Mouse (Mus musculus) embryonic facial prominence, embryonic 14.5 days (tissue): ENCODE results near the gene Rpl34. TPM values are rescaled to one million over a fixed set of nuclear protein-coding genes. Genes with fewer than 3 reads are reported as not detected.

ENCODE experiments used
- ATAC-seq: fragments of 200-750 bp; cut with Nextera tagmentation; 2 replicates; pipeline ENCODE4 v1.8.0; 2017; ENCODE audit warnings: low read depth, moderate number of reproducible peaks, moderate TSS enrichment
- DNase-seq: peaks from one replicate; pipeline ENCODE4 v3.0.0-alpha.2; 2015; ENCODE audit warnings: low spot score
- H3K27ac ChIP-seq: fragments of 300-500 bp; sonication (generic); replicated peaks from 2 replicates; pipeline ENCODE4 v1.5.1; 2014; ENCODE audit warnings: low read depth, mild to moderate bottlenecking, low read length, moderate library complexity
- H3K27me3 ChIP-seq: fragments of 300-500 bp; sonication (generic); replicated peaks from 2 replicates; pipeline ENCODE4 v1.6.1; 2014; ENCODE audit warnings: low read length; ENCODE audit not compliant: control insufficient read depth, insufficient read depth
- H3K36me3 ChIP-seq: fragments of 300-500 bp; sonication (generic); 2 replicates; pipeline ENCODE4 v1.6.1; 2014; ENCODE audit warnings: low read length, mixed read lengths; ENCODE audit not compliant: control insufficient read depth, insufficient read depth
- H3K4me1 ChIP-seq: fragments of 300-500 bp; sonication (generic); 2 replicates; pipeline ENCODE4 v1.6.1; 2014; ENCODE audit warnings: antibody characterized with exemption, low read length; ENCODE audit not compliant: control insufficient read depth, insufficient read depth
- H3K4me2 ChIP-seq: fragments of 300-500 bp; sonication (generic); 2 replicates; pipeline ENCODE4 v1.6.1; 2014; ENCODE audit warnings: low read depth, mild to moderate bottlenecking, low read length, moderate library complexity, mixed read lengths
- H3K4me3 ChIP-seq: fragments of 300-500 bp; sonication (generic); 2 replicates; pipeline ENCODE4 v1.5.1; 2014; ENCODE audit warnings: low read depth, mild to moderate bottlenecking, low read length
- H3K9ac ChIP-seq: fragments of 300-500 bp; sonication (generic); 2 replicates; pipeline ENCODE4 v1.6.1; 2014; ENCODE audit warnings: low read depth, mild to moderate bottlenecking, low read length, moderate library complexity, mixed read lengths
- H3K9me3 ChIP-seq: fragments of 300-500 bp; sonication (generic); 2 replicates; pipeline ENCODE4 v1.6.1; 2016; ENCODE audit warnings: low read length; ENCODE audit not compliant: control insufficient read depth
- WGBS: fragments of 180-500 bp; shearing (Covaris S2); extraction: QIAGEN DNeasy Blood & Tissue Kit; methylation state at CpG from one replicate; pipeline ENCODE4 v1.1.7; 2014; 5-methylcytosine and 5-hydroxymethylcytosine counted together
- polyA plus RNA-seq: library from polyadenylated mRNA; unstranded; fragments of >200 nt; fragmentation: Nextera tagmentation; extraction: Ambion mirVana; gene quantifications from 2 replicates; pipeline ENCODE4 v1.2.1, GENCODE M21; 2014

The Rpl34 gene
- polyA plus RNA-seq, 1 experiment from 2014 or later = 1,207 TPM

GRCm38 (mm10) chr3:130685014-130685366 lies 45.2 kb downstream of the Rpl34 start:
- Histone ChIP-seq H3K27me3 (no peaks in the 10 kb centered on the region), H3K9ac (no peak overlapping the region), H3K9me3 (no peaks in the 10 kb centered on the region), H3K4me2 (no peak overlapping the region), H3K27ac (no peak overlapping the region), H3K4me3 (no peak overlapping the region), H3K4me1 (no peaks in the 10 kb centered on the region), H3K36me3 (no peaks in the 10 kb centered on the region)
- 77% methylated on average over 8 of the region's 8 CpGs for WGBS
- no peak for ATAC-seq
- no peak for DNase-seq

GRCm38 (mm10) chr3:130684276-130685013 lies 45.8 kb downstream of the Rpl34 start:
- Histone ChIP-seq H3K27ac (no peak overlapping the region), H3K4me3 (no peak overlapping the region), H3K4me2 (no peak overlapping the region), H3K36me3 (no peaks in the 10 kb centered on the region), H3K9ac (no peak overlapping the region), H3K9me3 (no peaks in the 10 kb centered on the region), H3K27me3 (no peaks in the 10 kb centered on the region), H3K4me1 (no peaks in the 10 kb centered on the region)
- DNase-seq = no peak
- no peak for ATAC-seq
- WGBS = 86% methylated on average over 9 of the region's 9 CpGs

- no peak overlapping the region for H3K9ac ChIP-seq
- no peaks in the 10 kb centered on the region for H3K36me3 ChIP-seq
- H3K4me2 ChIP-seq = no peak overlapping the region
- H3K4me1 ChIP-seq = no peaks in the 10 kb centered on the region
- 77% methylated on average over 8 of the region's 8 CpGs for WGBS
- no peaks in the 10 kb centered on the region for H3K27me3 ChIP-seq
- no peak for DNase-seq
- no peaks in the 10 kb centered on the region for H3K9me3 ChIP-seq
- H3K27ac ChIP-seq = no peak overlapping the region
- ATAC-seq = no peak
- no peak overlapping the region for H3K4me3 ChIP-seq
Observed at GRCm38 (mm10) chr3:130683836-130684235, 46.4 kb downstream of the Rpl34 start.

- peak; percentile 22 for DNase-seq
- ATAC-seq = no peak
- no peak overlapping the region for H3K27ac ChIP-seq
- no peak overlapping the region for H3K4me3 ChIP-seq
- WGBS = 68% methylated on average over 9 of the region's 9 CpGs
- H3K36me3 ChIP-seq = no peaks in the 10 kb centered on the region
- no peaks in the 10 kb centered on the region for H3K9me3 ChIP-seq
- H3K4me1 ChIP-seq = no peaks in the 10 kb centered on the region
- no peaks in the 10 kb centered on the region for H3K27me3 ChIP-seq
- no peak overlapping the region for H3K4me2 ChIP-seq
- no peak overlapping the region for H3K9ac ChIP-seq
Observed at GRCm38 (mm10) chr3:130682183-130682582, 48.0 kb downstream of the Rpl34 start.

DNA sequence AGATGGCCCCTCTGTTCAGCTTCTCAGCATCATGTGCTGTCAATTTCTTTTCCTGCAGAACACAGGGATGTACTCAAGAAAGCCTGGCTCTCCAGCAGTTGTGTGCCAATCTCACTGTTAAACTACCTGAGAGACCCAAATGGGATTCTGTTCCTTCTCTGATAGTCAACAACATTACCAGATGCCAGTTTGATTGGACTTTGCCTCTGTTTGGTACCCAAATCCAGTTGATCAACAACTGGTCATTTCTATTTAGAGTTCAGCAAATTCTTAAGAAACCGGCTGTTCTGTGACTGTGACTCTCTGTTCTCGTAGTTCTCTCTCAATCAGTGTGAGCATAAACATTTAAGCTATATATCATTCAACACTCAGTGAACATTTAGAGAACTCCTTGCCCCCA lies 49.0 kb downstream of the Rpl34 start:
- no peak overlapping the region for H3K4me2 ChIP-seq
- no peak overlapping the region for H3K9ac ChIP-seq
- no peaks in the 10 kb centered on the region for H3K4me1 ChIP-seq
- H3K9me3 ChIP-seq = no peaks in the 10 kb centered on the region
- 90% methylated on average over 2 of the region's 2 CpGs for WGBS
- ATAC-seq (no peak), DNase-seq (no peak)
- no peaks in the 10 kb centered on the region for H3K36me3 ChIP-seq
- H3K27me3 ChIP-seq = no peaks in the 10 kb centered on the region
- no peak overlapping the region for H3K4me3 ChIP-seq
- H3K27ac ChIP-seq = no peak overlapping the region

GRCm38 (mm10) chr3:130677671-130678460 lies 52.3 kb downstream of the Rpl34 start:
- Histone ChIP-seq H3K36me3 (no peaks in the 10 kb centered on the region), H3K9me3 (no peaks in the 10 kb centered on the region), H3K4me1 (no peaks in the 10 kb centered on the region), H3K27ac (no peak overlapping the region), H3K4me3 (no peak overlapping the region), H3K27me3 (no peaks in the 10 kb centered on the region), H3K4me2 (no peak overlapping the region), H3K9ac (no peak overlapping the region)
- ATAC-seq (no peak), DNase-seq (no peak)
- WGBS = 95% methylated on average over 19 of the region's 19 CpGs

Other genes with a start within 250 kb of the Rpl34 start
- gene Etnppl, start 113.0 kb downstream of the Rpl34 start, polyA plus RNA-seq = 0.16 and 0.22 TPM in 2 replicates
- 454 and 459 TPM in 2 replicates for gene Ostc, start 21.0 kb downstream of the Rpl34 start, polyA plus RNA-seq